Mouse (Mus musculus): ENCODE data around the gene Gnb1.

Gnb1 gene

GRCm38 (mm10) chr4:155580420-155580819 is 89.3 kb downstream of the Gnb1 start:
- peak; percentile 69 for DNase-seq

GRCm38 (mm10) chr4:155582279-155582905 is 91.2 kb downstream of the Gnb1 start:
- DNase-seq = no peak

DNA sequence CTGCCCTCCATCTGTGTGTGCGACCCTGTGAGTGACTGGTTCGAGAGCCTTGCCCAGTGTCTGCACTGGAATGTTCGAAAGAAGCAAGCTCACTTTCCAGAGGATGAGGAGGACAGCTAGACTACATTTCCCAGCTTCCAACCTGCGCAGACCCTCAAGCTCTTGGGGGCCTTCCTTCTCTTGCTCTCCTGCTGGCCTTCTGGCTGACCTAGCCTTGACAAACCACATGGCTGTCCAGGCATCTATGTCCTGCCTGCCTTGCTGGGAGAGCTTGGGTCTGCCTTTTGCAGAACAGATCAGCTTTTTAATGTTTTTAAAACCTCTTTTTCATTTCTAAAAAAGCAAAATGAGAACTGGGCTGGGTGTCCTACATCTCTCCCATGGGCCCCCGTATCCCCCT is 98.2 kb downstream of the Gnb1 start:
- no peak for DNase-seq

- no peak for DNase-seq
Measured at GRCm38 (mm10) chr4:155591012-155591719, 100.0 kb downstream of the Gnb1 start.

- no peak for DNase-seq
Measured at GRCm38 (mm10) chr4:155593780-155594179, 102.6 kb downstream of the Gnb1 start.

DNA sequence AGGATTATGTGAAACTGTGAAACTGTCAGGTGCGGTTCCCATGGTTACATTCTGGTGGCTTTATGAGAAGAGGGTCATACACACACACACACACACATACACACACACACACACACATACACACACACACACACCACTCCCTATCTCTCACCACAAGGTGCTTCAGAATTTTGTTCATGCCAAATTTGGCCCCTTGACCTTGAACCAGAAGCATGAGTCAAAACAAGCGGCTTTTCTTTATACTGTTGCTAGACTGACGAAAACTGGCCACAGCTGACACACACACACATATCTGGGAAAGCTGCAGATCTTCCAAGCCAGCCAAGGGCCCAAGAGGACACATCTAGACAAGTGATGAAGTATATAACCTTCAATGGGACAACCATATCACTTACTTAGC is 104.6 kb downstream of the Gnb1 start:
- no peak for DNase-seq

DNA sequence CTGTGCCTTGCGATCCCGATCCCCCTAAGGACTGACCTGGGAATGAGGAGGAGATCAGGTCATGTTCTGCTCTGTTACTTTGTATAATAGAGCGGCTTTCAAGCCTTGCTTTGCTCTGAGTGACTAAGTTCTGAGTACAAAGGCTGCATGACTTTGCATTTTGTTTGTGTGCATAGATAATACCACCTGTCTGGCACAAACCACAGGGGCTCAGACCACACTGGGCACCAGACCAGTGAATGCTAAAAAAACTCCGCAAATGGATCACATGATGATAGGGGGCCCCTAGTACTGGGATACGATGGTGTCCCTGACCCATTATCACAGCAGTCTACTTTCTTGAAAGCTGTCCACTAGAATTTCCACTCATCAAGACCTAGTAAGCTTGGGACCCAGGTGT is 105.4 kb downstream of the Gnb1 start:
- DNase-seq = no peak

- DNase-seq = no peak
Measured at GRCm38 (mm10) chr4:155598536-155598935, 107.4 kb downstream of the Gnb1 start.

DNA sequence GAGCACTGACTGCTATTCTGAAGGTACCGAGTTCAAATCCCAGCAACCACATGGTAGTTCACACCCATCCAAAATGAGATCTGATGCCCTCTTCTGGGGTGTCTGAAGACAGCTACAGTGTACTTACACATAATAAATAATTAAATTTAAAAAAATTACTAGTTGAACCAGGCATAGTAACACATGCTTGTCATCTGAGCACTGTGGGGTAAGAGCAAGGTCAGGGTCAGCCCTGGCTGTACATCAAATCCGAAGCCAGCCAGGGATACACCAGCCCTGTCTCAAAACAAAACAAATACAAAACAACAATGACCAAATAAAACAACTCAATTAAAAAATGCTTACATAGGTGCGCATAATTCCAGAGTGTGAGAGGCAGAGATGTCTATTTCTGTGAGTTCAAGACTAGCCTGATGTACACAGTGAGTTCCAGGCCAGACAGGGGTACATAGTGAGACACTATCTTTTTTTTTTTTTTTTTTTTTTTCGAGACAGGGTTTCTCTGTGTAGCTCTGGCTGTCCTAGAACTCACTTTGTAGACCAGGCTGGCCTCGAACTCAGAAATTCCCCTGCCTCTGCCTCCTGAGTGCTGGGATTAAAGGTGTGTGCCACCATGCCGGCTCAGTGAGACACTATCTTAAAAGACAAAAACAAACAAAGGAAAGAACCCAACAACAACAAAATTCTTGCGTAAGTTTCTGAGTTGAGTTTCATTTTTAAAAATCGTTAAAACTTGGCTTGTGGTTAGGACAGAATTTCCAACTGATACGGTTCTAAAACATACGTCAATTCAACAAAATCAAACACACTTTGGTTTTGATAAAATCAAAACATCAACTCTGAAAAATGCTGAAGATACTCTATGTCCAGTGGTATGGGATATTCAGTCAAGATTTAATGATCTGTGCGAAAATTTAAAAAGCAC is 109.0 kb downstream of the Gnb1 start:
- no peak for DNase-seq

DNA sequence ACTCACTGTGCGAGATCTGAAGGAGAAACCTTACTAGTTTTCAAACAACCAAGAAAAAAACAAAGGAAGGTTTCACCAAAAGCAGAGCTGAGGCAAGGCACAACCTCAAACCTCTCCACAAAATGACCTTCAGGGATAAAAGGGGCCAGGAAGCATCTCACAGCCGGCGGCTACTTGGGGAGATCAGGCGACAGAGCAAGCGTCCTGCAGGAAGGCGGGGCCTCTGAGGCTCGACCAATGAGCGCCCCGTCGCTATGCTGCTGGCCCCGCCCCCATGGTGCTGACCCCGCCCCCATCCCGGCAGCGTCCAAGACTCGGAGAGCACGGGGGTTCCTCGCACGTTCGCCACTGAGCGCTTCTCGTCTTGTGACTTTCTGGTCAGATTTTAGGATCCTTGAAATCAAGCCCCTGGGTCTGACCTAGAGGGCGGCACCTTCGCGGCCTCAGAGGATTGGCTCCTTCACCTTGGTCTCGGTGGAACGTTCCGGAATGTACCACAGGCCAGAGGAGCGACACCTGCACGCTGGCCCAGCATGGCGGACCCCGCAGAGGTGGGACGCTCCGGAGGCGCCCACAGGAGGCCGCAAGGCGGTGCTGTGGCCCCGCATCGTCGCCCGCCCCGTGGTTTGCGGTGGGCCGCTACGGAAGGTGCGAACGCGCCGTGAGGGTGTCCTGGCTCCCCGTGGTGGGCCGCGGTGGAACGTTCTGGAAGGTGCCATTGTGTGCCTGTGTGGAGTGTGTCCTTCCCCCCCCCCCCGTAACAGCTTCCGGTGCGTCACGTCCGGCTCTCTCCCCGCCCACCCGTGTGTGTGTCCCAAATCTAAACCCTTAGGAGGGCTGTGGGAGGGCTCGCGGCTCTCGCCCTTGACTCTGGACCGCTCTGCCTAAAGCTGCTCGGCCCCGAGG is 110.2 kb downstream of the Gnb1 start, which contains the start of gene Slc35e2:
TSS of gene Slc35e2 (plus strand) at position 326 of the 906 bp plus-strand sequence.
- DNase-seq = peak; percentile 97

DNA sequence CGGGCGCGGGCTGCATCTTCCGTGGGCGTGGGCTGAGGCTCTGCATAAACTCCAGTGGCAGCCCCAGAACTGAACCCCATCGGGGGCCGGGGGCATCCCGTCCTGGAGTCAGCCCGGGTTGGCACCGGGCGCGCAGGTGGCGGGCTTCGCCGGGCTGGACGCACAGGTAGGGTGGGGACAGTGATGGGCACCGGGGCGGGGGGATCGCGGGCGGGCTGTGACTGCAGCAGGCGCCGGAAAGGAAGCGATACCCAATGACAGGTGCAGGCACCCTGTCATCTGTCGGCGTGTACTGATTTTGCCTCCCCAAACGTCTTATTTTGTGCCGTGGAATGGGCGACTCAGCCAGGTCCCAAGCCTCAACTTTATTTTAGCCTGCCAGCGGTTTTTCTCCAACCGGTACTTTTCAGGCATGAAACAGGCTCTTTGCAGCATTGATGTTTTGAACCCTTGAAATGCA is 110.9 kb downstream of the Gnb1 start:
- DNase-seq = no peak

DNA sequence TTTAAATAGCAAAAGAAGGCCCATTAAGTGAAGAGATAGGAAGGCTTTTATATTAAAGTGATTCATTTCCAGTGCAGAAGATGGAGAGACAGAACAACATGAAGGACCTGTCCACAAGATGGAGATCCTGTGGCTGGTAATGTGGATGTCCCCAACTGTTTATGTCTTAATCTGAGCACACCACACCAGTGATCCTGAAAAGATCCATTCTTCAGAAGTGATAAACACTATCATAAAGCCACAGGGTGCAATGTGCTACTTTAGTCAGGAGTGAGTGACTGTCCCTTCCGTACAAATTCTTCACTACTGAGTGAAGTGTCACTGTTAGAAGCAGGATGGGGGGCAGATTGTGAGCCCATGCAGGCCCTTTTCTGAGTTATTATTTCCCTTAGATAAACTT is 111.6 kb downstream of the Gnb1 start:
- no peak for DNase-seq

- DNase-seq = no peak
Measured at GRCm38 (mm10) chr4:155603801-155604200, 112.6 kb downstream of the Gnb1 start.

- DNase-seq = no peak
Measured at GRCm38 (mm10) chr4:155605132-155605531, 114.0 kb downstream of the Gnb1 start.

DNA sequence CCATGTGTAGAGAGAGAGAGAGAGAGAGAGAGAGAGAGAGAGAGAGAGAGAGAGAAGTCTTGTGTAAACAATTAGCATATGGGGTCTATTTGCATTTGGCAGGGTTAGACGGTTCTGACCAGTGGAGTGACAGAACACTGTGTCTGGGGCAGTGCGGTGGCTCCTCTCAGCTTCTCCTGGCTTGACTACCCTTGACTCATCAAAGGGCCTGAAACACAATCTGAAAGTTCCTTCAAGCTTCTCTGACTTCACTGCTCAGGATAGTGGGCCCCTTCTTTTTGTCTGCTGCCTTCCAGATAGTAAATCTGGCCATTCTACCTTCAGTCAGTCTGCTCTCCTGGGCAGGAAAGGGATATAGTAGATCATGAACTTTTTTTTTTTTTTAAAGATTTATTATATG is 115.7 kb downstream of the Gnb1 start:
- DNase-seq = no peak
